Mouse (Mus musculus): ENCODE data around the gene Rbm4. TPM values are rescaled to one million over a fixed set of nuclear protein-coding genes. Genes with fewer than 3 reads are reported as not detected.
"Not testable (repeated sequence)": the region's sequence is repeated elsewhere in the genome, so short reads cannot be mapped to it uniquely, and the experiment has no call there.

The Rbm4 gene
- polyA plus RNA-seq, 1 experiment, result 39.5 TPM

DNA sequence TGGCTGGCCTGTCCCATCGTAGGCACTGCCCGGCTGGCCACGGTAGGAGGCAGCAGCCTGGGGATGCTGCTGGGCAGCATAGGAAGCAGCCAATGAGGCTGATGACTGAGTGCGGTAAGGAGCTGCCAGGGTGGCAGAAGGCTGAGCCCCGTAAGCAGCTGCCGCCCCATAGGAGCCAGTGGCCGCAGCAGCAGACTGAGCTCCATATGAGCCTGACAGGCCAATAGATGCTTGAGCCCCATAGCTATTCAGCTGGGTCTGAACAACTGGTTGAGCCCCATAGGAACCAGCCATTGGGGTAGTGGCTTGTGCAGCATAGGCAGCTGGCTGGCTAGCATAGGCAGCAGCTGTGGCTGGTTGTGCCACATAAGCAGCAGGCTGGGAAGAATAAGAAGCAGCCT is 9.0 kb upstream of the Rbm4 start:
- DNase-seq (ENCODE audit: low read depth, low spot score), result no peak
- WGBS, result 97% methylated on average over 7 of the region's 7 CpGs

DNA sequence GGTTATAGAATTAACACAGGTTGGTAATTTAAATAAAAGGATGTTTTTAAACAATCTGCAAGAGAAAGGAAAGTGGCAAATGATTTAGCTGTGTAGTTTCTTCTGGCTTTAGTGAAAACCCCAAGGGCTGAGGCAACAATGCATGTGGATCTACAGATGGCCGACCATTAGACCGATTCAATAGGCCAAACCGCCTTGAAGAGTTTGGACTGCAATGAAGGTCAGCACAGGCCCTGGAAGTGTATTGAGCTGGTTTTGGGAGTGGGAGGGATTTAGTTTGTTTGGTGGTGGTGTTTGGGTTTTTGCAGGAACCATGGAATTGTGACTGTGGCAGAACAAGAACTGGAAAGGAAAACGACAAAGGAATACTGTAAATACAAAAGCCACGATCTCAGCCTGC is 5.4 kb upstream of the Rbm4 start:
- WGBS, result 83% methylated on average over 5 of the region's 5 CpGs
- no peak for DNase-seq (ENCODE audit: low read depth, low spot score)

DNA sequence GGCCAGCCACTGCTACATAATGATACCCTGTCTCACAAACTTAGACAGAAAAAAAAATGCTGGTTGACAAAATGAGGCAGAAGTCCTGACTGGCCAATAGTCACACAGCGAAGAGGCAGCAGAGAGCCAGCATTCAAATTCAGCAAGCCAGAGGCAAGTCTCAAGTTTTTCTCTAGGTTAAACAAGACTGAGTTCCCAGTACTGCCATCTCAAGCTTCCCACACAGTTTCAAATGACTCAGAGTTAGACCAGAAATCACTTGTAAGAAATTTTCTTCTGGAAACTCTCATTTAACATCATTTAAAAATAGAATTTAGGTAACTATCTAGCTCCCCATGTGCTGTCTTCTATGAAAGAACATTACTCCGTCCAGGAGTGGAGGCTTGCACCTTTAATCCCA is 4.1 kb upstream of the Rbm4 start:
- no peak for DNase-seq (ENCODE audit: low read depth, low spot score)
- 93% methylated on average over 2 of the region's 2 CpGs for WGBS

DNA sequence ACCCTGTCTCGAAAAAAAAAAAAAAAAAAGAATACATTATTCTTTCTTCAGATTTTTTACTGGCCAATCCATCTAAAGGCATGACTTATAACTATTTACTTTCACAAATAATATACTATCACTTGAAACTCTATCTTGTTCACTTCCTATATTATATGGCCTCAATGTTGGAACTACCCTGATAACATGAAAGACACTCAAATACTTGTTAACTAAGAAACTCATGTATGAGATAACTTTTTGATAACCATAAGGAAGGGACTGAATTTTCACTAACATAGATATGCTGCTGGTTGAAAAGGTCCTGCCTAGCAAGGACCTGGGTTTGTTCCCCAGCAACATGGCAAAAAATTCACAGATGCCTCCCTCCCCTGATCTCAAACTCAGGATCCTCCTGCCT is 2.2 kb upstream of the Rbm4 start:
- WGBS, result 47% methylated on average over 1 of the region's 1 CpGs

DNA sequence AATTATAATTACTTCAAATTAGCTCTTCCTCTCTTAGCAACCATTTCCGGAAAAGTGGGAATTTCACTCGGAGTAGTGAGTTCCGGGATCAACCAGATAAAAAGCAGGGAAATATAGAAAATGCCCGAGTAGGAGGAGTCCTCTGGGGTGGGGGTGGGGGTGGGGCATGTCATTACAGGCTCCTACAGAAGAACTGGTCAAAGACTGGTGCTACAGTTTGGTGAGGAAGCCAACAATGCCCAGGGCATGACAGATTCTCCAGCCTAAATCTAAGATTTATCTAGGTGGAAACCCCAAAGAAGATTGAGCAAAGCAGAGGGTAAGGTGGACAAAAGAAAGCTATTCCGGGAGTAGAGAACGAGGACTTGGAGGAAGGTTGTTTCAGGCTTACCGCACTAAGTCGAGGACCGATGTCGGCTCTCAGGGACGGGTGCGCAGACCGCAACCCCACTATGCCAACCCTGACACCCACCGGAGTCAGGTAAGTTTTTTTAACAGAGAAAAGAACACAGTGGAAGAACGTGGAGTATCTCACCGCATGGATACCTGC is 345 bp downstream of the Rbm4 start:
- WGBS, result under 1% methylated on average over 16 of the region's 16 CpGs
- no peak for DNase-seq (ENCODE audit: low read depth, low spot score)

More for the DNA sequence above, 2.2 kb upstream of the Rbm4 start:
- DNase-seq (ENCODE audit: low read depth, low spot score), result no peak

DNA sequence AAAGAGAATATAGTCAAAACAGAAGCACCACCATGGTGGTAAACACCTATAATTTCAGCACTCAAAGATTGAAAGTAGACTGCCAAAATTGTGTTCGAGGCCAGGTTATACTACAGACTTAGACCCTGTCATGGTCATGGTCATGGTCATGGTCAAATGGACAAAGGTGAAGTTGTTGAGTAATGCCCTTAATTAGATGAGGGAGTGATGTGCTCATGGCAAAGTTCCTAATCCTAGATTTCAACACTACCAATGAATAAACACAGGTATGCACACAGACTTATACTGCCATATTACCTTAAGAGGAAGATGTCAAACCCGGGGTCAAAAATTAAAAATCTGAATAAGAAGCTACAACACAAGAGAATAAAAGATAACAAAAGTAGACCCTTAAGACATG is 7.4 kb downstream of the Rbm4 start:
- WGBS, result 90% methylated on average over 2 of the region's 2 CpGs
- no peak for DNase-seq (ENCODE audit: low read depth, low spot score)

DNA sequence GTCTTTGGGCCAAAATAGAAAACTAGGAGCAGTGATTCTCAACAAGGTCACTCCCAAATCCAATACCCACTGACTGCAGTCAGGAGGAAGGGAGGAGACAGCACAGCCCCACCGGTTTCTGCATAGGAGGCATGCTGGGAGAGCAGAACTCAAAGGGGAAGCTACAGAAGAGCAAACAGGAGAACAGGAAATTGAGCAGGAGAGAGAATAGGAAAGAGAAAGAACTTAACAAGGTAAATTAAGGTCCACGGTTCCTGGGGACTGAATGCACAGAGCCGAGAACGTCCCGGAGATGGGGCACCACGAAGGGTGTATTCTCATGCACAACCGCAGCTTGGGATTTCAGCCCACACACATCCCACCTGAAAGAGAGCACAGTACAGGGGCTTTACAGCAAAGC is 8.5 kb downstream of the Rbm4 start:
- WGBS, result 76% methylated on average over 7 of the region's 7 CpGs

DNA sequence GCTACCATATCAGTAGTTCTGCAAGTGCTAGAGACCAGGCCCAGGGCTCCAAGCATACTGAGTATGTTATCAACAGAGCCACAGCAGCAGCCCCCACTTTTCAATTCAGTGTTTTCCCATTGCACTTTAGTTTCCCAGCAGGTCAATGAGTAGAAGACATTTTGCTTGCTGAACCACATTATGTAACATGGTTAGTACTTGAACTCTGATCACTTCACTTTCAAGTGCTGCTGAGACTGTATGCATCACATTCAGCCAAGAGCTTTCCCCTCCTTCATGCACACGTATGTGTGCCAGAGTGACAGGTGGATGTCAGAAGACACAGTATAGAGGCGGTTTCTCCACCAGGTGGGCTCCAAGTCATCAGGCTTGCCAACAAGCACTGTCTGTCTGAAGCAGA is 10.8 kb downstream of the Rbm4 start:
- no peak for DNase-seq (ENCODE audit: low read depth, low spot score)
- 80% methylated on average over 2 of the region's 2 CpGs for WGBS

More for the DNA sequence above, 8.5 kb downstream of the Rbm4 start:
- DNase-seq (ENCODE audit: low read depth, low spot score), result no peak

DNA sequence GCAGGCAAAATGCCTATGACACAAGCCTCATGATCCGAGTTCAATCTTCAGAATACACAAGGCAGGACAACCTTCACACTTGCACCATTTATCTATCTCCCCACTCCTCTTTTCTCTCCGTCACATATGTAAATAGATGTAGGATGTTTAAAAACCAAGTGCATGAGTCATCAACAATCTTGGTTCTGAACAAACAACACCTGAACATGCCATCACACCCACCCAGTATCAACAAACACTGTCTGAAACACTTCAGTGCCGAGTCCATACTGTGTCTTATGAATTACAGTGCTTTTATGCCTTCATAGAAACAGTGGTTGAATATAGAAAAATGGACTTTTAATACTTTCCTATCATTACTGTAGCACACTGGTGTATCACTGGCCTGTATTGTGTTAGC is 20.9 kb downstream of the Rbm4 start:
- DNase-seq (ENCODE audit: low read depth, low spot score), result no peak
- WGBS, result 37% methylated on average over 3 of the region's 3 CpGs

DNA sequence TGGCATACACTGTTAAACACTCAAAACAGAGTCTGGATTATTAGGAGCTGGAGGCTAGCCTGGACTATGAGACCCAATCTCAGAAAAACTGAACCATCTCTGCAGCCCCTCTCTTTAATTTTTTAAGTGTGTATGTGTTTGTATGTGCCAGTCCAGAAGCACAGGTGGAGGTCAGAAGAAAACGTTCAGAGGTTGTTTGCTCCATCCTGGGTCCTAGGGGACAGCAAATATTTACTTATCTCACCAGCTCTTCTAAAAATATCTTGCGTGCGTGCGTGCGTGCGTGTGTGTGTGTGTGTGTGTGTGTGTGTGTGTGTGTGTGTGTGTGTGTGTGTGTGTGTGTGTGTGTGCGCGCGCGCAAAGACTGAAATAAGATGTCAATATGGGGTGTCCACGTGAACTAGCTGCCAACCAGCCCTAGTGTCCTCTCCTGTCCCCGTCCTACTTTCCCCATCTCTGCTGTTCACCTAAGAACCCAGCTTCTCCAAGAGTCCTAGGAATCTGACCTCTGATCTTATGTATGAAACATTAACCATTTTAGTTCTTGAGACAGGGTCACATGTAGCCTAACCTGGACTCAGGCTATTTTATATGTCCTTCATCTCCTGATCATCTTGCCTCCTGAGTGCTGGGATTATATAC is 26.1 kb downstream of the Rbm4 start:
- 60% methylated on average over 12 of the region's 12 CpGs for WGBS
- no peak for DNase-seq (ENCODE audit: low read depth, low spot score)

DNA sequence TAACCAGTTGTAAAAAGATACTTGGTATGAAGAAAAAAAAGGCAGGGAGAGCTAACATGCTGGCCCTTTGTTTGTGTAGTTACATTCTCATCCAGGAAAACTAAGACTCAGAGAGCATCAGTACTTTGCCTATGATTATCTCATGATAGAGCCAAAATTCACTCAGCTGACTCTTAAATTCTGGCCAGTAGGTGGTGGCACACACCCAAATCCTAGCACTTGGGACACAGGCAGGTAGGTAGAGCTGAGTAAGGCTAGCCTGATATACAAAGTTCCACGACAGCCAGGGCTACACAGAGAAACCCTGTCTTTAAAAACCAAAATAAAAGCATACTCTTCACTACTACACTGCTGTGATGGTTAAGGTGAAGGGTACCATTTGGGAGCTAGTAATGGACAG is 30.8 kb downstream of the Rbm4 start:
- no peak for DNase-seq (ENCODE audit: low read depth, low spot score)
- 16% methylated on average over 1 of the region's 1 CpGs for WGBS

DNA sequence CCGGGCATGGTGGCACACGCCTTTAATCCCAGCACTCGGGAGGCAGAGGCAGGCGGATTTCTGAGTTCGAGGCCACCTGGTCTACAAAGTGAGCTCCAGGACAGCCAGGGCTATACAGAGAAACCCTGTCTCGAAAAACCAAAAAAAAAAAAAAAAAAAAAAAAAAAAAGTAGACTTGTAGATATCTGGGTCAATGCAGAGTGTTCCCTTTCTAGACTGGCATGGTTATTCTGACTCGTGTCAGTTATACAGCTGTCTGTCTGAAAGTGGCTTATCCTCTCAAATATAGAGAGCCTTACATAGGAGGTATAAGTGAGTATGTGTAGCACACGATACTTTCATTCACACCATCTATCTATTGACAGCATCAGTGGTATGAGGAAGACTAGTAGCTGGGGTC is 33.2 kb downstream of the Rbm4 start:
- WGBS, result 77% methylated on average over 8 of the region's 8 CpGs
- DNase-seq (ENCODE audit: low read depth, low spot score), result not testable (repeated sequence)

DNA sequence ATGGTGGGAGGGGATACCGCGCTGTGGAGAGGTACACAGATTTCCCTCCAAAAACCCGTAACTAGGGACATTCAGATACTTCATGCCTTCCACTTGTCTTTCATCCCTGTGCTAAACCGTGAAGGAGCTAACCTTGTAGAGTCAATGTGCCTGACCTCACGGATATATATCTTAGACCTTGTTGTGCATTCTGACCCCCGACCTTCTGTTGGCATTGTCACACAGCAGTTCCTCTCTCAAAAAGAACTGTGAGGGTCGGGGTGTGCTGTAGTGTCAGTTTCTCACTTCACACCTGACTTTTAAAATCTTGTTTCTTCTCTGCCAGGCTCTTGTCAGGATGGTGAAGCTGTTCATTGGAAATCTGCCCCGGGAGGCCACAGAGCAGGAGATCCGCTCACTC is 36.8 kb downstream of the Rbm4 start:
- DNase-seq (ENCODE audit: low read depth, low spot score), result no peak
- WGBS, result under 1% methylated on average over 9 of the region's 9 CpGs

DNA sequence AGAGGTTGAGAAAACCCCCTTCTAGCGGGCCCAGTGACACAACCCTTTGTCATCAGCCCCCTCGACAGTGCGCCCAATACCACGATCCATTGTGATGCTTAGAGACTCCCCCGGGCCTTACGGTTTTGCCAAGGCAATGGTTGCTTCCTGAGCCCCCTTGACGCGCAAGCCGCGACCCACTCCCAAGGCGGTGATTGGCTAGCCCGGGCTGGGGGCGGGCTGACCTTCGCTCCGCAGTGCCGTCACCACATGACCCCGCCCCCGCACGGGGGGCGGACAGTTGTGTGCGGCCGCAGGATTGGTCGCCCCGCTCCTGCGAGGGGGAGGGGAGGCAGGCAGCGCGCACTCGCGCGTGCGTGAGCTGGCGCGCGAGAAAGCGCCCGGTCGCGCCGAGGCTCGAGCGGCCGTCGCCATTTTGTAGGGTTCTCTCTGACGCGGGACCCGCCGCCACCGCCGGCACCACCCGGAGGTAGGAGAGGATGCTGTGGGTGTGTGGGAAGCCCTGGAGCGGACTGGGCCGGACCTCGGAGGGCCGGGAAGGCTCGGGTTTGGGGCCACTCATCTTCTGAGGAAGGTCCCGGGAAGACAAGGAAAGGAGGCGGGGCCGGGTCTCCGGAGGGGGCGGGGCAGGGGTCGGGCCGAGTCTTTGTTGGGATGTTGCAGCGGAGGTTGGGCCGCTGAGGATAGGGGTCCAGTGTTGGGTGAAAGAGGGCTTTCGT is 37.3 kb downstream of the Rbm4 start, which contains the start of gene Rbm4b:
TSS of gene Rbm4b (plus strand) at position 305 of the 719 bp plus-strand sequence.
- DNase-seq (ENCODE audit: low read depth, low spot score), result peak; percentile 57
- WGBS, result under 1% methylated on average over 64 of the region's 65 CpGs

DNA sequence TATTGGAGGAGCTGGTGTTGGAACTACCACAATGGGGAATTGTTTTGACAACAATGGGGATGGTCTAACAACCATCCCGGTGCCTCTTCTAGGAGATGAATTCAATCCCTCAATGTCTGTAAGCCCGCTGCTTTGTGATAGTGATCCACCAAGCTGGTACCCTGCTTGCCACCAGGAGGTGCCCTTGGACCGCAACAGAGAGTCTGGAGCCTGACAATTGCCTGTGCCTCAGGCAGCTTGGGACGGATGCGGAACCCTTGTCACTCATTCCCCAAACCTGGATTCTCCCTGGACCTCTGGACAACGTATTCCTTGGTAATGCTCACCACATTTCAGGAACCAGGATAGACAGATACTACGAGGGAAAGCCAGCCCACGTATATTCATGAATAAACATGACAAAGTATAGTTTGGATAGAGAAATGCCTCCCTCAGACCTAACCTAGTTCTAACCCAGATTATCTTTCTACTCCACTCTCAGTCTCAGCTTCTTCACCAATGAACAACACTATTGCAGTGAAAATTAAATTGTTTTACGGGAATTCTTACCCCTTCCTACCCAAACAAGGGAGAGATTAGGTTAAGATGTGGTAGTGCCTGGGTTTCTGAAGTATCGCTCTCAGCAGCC is 38.0 kb downstream of the Rbm4 start:
- WGBS, result under 1% methylated on average over 10 of the region's 10 CpGs
- peak; percentile 76 for DNase-seq (ENCODE audit: low read depth, low spot score)

DNA sequence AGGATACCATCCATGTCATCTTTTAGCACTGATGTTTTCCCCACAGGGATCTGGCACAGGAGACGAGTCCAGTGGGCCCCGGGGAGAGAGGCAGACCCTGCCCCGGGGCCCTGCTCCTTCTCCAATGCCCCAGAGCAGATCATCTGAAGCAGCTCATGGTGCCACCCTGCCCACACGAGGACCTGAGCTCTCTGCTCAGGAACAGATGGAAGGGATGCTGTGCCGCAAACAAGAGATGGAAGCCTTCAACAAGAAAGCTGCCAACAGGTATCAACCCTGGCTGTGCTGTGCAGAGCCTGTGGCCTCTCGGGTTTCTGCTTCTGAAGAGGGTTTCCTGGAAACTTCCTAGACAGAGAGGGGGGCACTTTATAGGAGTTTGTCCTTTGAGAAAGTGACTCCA is 43.7 kb downstream of the Rbm4 start:
- DNase-seq (ENCODE audit: low read depth, low spot score), result no peak
- 88% methylated on average over 6 of the region's 6 CpGs for WGBS

DNA sequence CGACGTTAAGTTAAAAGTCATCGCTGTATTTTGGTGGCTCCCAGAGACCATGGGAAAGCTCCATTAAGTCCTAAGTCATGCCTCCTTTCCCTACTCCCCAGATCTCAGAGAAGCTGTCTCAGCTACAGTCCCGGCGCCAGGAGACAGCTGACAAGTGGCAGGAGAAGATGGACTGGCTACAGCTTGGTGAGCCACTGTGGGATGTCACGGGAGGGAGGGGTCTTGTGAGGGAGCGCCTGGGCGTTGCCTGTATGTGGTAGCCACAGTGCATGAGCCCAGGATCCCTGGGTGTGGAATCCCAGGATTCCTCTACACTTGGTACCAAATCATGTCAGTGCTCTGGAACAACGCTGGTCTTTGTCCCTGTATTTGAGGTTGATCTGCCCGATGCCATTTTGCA is 45.2 kb downstream of the Rbm4 start:
- no peak for DNase-seq (ENCODE audit: low read depth, low spot score)
- 85% methylated on average over 10 of the region's 10 CpGs for WGBS

DNA sequence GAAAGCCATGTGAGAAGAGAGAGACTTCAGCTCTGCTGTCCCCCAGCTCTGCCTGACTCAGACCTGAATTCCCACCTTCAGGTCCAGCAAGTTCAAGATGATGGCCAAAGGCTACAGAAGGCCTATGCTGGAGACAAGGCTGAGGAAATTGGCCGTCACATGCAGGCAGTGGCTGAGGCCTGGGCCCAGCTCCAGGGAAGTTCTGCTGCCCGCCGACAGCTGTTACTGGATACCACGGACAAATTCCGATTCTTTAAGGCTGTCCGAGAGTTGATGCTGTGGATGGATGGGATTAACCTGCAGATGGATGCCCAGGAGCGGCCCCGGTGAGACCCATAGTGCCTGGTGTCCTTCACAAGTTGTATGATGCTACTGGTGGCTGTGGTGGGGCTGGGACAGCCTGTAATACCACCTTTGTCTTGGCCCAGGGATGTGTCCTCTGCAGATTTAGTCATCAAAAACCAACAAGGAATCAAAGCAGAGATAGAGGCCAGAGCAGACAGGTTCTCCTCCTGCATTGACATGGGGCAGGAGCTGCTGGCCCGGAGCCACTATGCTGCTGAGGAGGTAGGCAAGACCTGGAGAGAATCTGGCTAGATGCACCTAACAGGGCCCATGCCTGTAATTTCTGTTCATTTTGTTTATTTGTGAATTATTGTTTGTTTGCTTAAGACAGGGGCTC is 45.9 kb downstream of the Rbm4 start:
- WGBS, result 89% methylated on average over 9 of the region's 9 CpGs

DNA sequence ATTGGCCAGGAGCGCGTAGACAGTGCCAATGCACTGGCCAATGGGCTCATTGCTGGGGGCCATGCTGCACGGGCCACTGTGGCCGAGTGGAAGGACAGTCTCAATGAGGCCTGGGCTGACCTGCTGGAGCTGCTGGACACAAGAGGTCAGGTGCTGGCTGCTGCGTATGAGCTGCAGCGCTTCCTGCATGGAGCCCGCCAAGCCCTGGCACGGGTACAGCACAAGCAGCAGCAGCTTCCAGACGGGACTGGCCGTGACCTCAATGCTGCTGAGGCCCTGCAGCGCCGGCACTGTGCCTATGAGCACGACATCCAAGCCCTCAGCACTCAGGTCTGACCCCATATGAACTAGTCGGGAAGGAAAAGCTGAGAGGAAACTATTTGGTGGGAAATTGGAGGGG is 47.1 kb downstream of the Rbm4 start:
- DNase-seq (ENCODE audit: low read depth, low spot score), result no peak
- WGBS, result 85% methylated on average over 14 of the region's 14 CpGs

More for the DNA sequence above, 45.9 kb downstream of the Rbm4 start:
- DNase-seq (ENCODE audit: low read depth, low spot score), result no peak

DNA sequence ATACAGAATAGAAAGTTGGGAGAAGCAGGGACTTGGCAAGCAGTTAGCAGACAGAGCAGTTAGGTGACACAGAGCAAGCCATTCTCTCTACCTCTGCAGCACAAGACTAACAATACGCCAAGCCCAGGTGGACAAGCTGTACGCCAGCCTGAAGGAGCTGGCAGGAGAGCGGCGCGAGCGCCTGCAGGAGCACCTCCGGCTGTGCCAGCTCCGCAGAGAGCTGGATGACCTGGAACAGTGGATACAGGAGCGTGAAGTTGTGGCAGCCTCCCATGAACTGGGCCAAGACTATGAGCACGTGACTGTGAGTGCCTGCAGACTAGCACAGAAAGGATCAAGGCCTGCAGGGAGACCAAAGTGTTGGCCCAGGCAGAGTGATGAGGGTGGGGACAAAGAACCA is 48.0 kb downstream of the Rbm4 start:
- no peak for DNase-seq (ENCODE audit: low read depth, low spot score)
- 94% methylated on average over 10 of the region's 10 CpGs for WGBS
